Mouse (Mus musculus): ENCODE measurements around the gene Cuedc1. TPM values are rescaled to one million over a fixed set of nuclear protein-coding genes. Genes with fewer than 3 reads are reported as not detected.
"Not testable (repeated sequence)": the region's sequence is repeated elsewhere in the genome, so short reads cannot be mapped to it uniquely, and the experiment has no call there.

The Cuedc1 gene
- total RNA-seq, 2 experiments from 2014 or later = 76.3 to 78.6 TPM

GRCm38 (mm10) chr11:88172601-88173325 lies 74.9 kb downstream of the Cuedc1 start:
- peak; percentile 83 for DNase-seq

GRCm38 (mm10) chr11:88173386-88174025 lies 75.6 kb downstream of the Cuedc1 start:
- DNase-seq = no peak

- DNase-seq = peak; percentile 83
Measured at GRCm38 (mm10) chr11:88180467-88180958, 82.7 kb downstream of the Cuedc1 start.

- peak; percentile 88 for DNase-seq
Measured at GRCm38 (mm10) chr11:88180959-88181619, 83.2 kb downstream of the Cuedc1 start.

- DNase-seq = no peak
Measured at GRCm38 (mm10) chr11:88184632-88185180, 86.8 kb downstream of the Cuedc1 start.

- DNase-seq = no peak
Measured at GRCm38 (mm10) chr11:88186078-88186946, 88.5 kb downstream of the Cuedc1 start.

- DNase-seq = no peak
Measured at GRCm38 (mm10) chr11:88186947-88187243, 89.0 kb downstream of the Cuedc1 start.

- DNase-seq = peak; percentile 92
Measured at GRCm38 (mm10) chr11:88187417-88188133, 89.7 kb downstream of the Cuedc1 start.

GRCm38 (mm10) chr11:88188216-88188615 lies 90.4 kb downstream of the Cuedc1 start:
- no peak for DNase-seq

GRCm38 (mm10) chr11:88188635-88189034 lies 90.8 kb downstream of the Cuedc1 start:
- no peak for DNase-seq

GRCm38 (mm10) chr11:88192595-88192994 lies 94.7 kb downstream of the Cuedc1 start:
- no peak for DNase-seq

GRCm38 (mm10) chr11:88193098-88193823 lies 95.4 kb downstream of the Cuedc1 start:
- DNase-seq = no peak

- no peak for DNase-seq
Measured at GRCm38 (mm10) chr11:88193824-88194696, 96.2 kb downstream of the Cuedc1 start.

- DNase-seq = not testable (repeated sequence)
Measured at GRCm38 (mm10) chr11:88195699-88196098, 97.8 kb downstream of the Cuedc1 start.

- DNase-seq = peak; percentile 44
Measured at GRCm38 (mm10) chr11:88197153-88197576, 99.3 kb downstream of the Cuedc1 start.

GRCm38 (mm10) chr11:88198223-88198622 lies 100.4 kb downstream of the Cuedc1 start:
- no peak for DNase-seq

GRCm38 (mm10) chr11:88201172-88201571 lies 103.3 kb downstream of the Cuedc1 start:
- DNase-seq = no peak

GRCm38 (mm10) chr11:88202077-88202476 lies 104.2 kb downstream of the Cuedc1 start:
- DNase-seq = no peak

All from gastrocnemius, postnatal 25 days (tissue).